Mouse (Mus musculus): ENCODE data around the gene Cd81. TPM values are rescaled to one million over a fixed set of nuclear protein-coding genes. Genes with fewer than 3 reads are reported as not detected.

The Cd81 gene
- polyA plus RNA-seq, 1 experiment, result 227 TPM

- Histone ChIP-seq H3K27ac (ENCODE audit: insufficient read depth, low read depth, low read length) (no peak overlapping the region), H3K27me3 (ENCODE audit: control insufficient read depth, insufficient read depth, low read length) (no peaks in the 10 kb centered on the region), H3K4me3 (ENCODE audit: low read depth, low read length) (no peak overlapping the region), H3K4me1 (ENCODE audit: control insufficient read depth, insufficient read depth, insufficient read length, low read length) (peaks cover 24% of the 10 kb centered on the region), H3K36me3 (ENCODE audit: control insufficient read depth, insufficient read depth, low read length) (no peaks in the 10 kb centered on the region)
- WGBS, result 73% methylated on average over 7 of the region's 7 CpGs
- TF ChIP-seq POLR2A (IDR thresholded peaks at IDR 0.05; ENCODE audit: low read depth, low read length) (no peak), CTCF (IDR thresholded peaks at IDR 0.05; ENCODE audit: extremely low read depth, insufficient read length, insufficient replicate concordance, low read depth, low read length) (no peak)
These were observed 37.5 kb upstream of the Cd81 start for GRCm38 (mm10) chr7:143014862-143015659.

DNA sequence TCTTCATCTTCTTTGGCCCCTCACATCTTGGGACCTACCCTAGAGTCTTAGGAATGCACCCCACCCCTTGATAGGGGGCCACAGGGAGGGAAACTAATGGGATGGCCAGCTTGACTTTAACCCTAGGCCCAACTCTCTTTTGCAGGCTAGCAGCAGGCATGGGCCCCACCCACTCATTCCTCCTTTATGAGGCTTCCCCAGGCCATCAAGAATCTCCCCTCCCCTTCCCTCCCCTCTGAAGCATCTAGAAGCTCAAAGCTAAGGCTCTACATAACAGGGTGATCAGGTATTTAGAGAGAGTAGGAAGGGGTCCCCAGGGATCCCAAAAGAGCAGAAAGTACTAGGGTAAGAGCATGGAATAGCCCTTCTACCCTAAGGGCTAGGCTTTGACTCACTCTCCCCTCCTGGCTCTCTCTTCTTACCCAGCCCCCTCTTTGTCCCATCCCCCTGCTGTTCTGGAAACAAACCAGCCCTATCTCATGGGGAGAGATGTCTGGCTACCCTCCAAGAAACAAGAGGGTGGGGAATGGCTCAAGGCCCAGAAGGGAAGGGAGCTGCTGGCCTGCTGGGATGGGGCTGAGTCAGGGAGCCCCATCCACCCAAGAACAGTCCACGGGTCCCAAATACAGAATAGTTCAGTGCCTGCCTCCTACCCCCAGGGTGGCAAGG, 36.6 kb upstream of the Cd81 start:
- TF ChIP-seq POLR2A (IDR thresholded peaks at IDR 0.05; ENCODE audit: low read depth, low read length) (no peak), CTCF (IDR thresholded peaks at IDR 0.05; ENCODE audit: extremely low read depth, insufficient read length, insufficient replicate concordance, low read depth, low read length) (no peak)
- Histone ChIP-seq H3K36me3 (ENCODE audit: control insufficient read depth, insufficient read depth, low read length) (no peaks in the 10 kb centered on the region), H3K4me3 (ENCODE audit: low read depth, low read length) (no peak overlapping the region), H3K4me1 (ENCODE audit: control insufficient read depth, insufficient read depth, insufficient read length, low read length) (peaks cover 19% of the 10 kb centered on the region), H3K27me3 (ENCODE audit: control insufficient read depth, insufficient read depth, low read length) (no peaks in the 10 kb centered on the region), H3K27ac (ENCODE audit: insufficient read depth, low read depth, low read length) (no peak overlapping the region)
- WGBS, result 4% methylated on average over 1 of the region's 1 CpGs

- 59% methylated on average over 9 of the region's 9 CpGs for whole genome bisulfite sequencing
- no peaks in the 10 kb centered on the region for H3K27me3 ChIP-seq (ENCODE audit: control insufficient read depth, insufficient read depth, low read length)
- TF ChIP-seq POLR2A (IDR thresholded peaks at IDR 0.05; ENCODE audit: low read depth, low read length), result no peak
- no peak for TF ChIP-seq CTCF (IDR thresholded peaks at IDR 0.05; ENCODE audit: extremely low read depth, insufficient read length, insufficient replicate concordance, low read depth, low read length)
- no peaks in the 10 kb centered on the region for H3K36me3 ChIP-seq (ENCODE audit: control insufficient read depth, insufficient read depth, low read length)
- peaks cover 12% of the 10 kb centered on the region for H3K4me1 ChIP-seq (ENCODE audit: control insufficient read depth, insufficient read depth, insufficient read length, low read length)
- no peak overlapping the region for H3K27ac ChIP-seq (ENCODE audit: insufficient read depth, low read depth, low read length)
- H3K4me3 ChIP-seq (ENCODE audit: low read depth, low read length), result no peak overlapping the region
These were observed 36.0 kb upstream of the Cd81 start for GRCm38 (mm10) chr7:143016424-143017142.

DNA sequence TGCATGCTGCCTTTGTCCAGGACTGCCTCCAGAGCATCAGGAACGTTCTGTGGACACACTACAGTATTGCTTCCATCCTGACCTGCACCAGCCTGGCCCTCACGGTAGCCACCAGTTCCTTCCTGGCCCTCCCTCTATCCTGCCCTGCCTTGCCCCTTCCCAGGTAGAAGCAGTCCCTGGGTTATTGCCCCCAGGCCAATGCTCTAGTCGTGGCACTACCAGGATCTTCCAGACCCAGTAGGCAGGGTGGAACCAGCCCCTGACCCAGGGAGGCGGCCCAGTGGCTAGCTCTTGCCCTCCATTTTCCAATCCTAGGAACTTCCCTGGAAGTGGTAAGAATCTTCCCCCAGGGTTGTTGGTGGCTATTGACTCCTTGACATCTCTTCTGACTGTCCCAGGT, 35.4 kb upstream of the Cd81 start:
- Histone ChIP-seq H3K36me3 (ENCODE audit: control insufficient read depth, insufficient read depth, low read length) (no peaks in the 10 kb centered on the region), H3K4me3 (ENCODE audit: low read depth, low read length) (no peak overlapping the region), H3K27ac (ENCODE audit: insufficient read depth, low read depth, low read length) (no peak overlapping the region), H3K27me3 (ENCODE audit: control insufficient read depth, insufficient read depth, low read length) (no peaks in the 10 kb centered on the region), H3K4me1 (ENCODE audit: control insufficient read depth, insufficient read depth, insufficient read length, low read length) (peaks cover 8% of the 10 kb centered on the region)
- TF ChIP-seq CTCF (IDR thresholded peaks at IDR 0.05; ENCODE audit: extremely low read depth, insufficient read length, insufficient replicate concordance, low read depth, low read length) (no peak), POLR2A (IDR thresholded peaks at IDR 0.05; ENCODE audit: low read depth, low read length) (no peak)
- WGBS, result 91% methylated on average over 4 of the region's 4 CpGs

DNA sequence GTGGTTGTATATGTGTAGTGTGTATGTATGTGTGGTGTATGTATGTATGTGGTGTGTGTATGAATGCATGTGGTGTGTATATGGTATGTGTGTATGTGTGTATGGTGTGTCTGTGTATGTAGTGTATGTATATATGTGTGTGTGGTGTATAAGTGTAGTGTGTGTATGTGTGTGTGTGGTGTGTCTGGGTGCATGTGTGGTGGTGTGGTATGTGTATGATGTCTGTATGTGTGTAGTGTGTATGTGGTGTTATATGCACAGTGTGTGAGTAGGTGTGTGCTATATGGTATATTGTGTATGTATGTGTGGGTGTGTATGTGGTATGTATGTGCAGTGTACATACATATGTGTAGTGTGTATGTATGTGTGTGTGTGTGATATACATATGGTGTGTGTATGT, 32.5 kb upstream of the Cd81 start:
- Histone ChIP-seq H3K4me1 (ENCODE audit: control insufficient read depth, insufficient read depth, insufficient read length, low read length) (peaks cover 5% of the 10 kb centered on the region; the same call in 1 of the 2 replicates), H3K4me3 (ENCODE audit: low read depth, low read length) (no peak overlapping the region), H3K36me3 (ENCODE audit: control insufficient read depth, insufficient read depth, low read length) (no peaks in the 10 kb centered on the region), H3K27me3 (ENCODE audit: control insufficient read depth, insufficient read depth, low read length) (no peaks in the 10 kb centered on the region), H3K27ac (ENCODE audit: insufficient read depth, low read depth, low read length) (peak overlapping the region; percentile 2; the same call in 1 of the 2 replicates)
- TF ChIP-seq POLR2A (IDR thresholded peaks at IDR 0.05; ENCODE audit: low read depth, low read length) (no peak), CTCF (IDR thresholded peaks at IDR 0.05; ENCODE audit: extremely low read depth, insufficient read length, insufficient replicate concordance, low read depth, low read length) (no peak)

DNA sequence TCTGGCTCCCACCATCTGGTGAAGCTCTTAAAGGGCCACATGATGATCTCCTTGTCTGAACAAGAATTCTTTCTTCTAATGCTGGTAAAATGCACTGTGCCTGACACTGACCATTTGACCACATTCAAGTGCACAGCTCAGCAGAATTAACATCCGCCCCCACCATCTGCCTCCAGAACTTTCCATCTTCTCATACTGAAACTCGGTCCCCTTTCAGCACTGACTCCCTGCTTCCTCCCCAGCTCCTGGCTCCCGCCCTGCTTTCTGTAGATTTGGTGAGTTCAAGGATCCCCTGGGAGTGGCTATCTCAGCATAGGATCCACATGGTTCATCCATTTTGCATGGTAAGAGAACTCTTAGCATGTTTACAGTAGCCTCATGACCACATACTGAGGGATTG, 31.8 kb upstream of the Cd81 start:
- peak overlapping the region; percentile 31; the same call in 1 of the 2 replicates for H3K27ac ChIP-seq (ENCODE audit: insufficient read depth, low read depth, low read length)
- no peaks in the 10 kb centered on the region for H3K27me3 ChIP-seq (ENCODE audit: control insufficient read depth, insufficient read depth, low read length)
- no peaks in the 10 kb centered on the region for H3K36me3 ChIP-seq (ENCODE audit: control insufficient read depth, insufficient read depth, low read length)
- no peak for TF ChIP-seq POLR2A (IDR thresholded peaks at IDR 0.05; ENCODE audit: low read depth, low read length)
- TF ChIP-seq CTCF (IDR thresholded peaks at IDR 0.05; ENCODE audit: extremely low read depth, insufficient read length, insufficient replicate concordance, low read depth, low read length), result no peak
- peaks cover 5% of the 10 kb centered on the region; the same call in 1 of the 2 replicates for H3K4me1 ChIP-seq (ENCODE audit: control insufficient read depth, insufficient read depth, insufficient read length, low read length)
- no peak overlapping the region for H3K4me3 ChIP-seq (ENCODE audit: low read depth, low read length)
- 82% methylated on average over 3 of the region's 3 CpGs for WGBS

Measured in small intestine, adult 2 months (tissue).